Mouse (Mus musculus) spleen, adult 10 weeks (tissue): Measurements from ENCODE around the gene Bivm. TPM values are rescaled to one million over a fixed set of nuclear protein-coding genes. Genes with fewer than 3 reads are reported as not detected.

Experiments used
- polyA plus RNA-seq: library from polyadenylated mRNA; stranded (reverse); fragments of 350-450 nt; fragmentation: Illumina TruSeq; extraction: RNeasy Lipid Tissue Mini Kit (QIAGEN cat#74804); gene quantifications from one replicate; pipeline ENCODE4 v1.2.3, GENCODE M21; 2015; ENCODE audit warnings: low replicate concordance; ENCODE audit not compliant: insufficient read depth

Gene Bivm
- 9.3 TPM for polyA plus RNA-seq

GRCm38 (mm10) chr1:44118239-44119054 lies at the start of gene Bivm, which contains the start of gene Kdelc1:
Bivm (plus strand) TSS chr1:44118957.
Kdelc1 (minus strand) TSS chr1:44118808.

GRCm38 (mm10) chr1:44102259-44102717 lies 16.5 kb upstream of the Bivm start, which contains the start of gene Tex30:
Tex30 (minus strand) TSS chr1:44102441.

GRCm38 (mm10) chr1:44147563-44148381 lies 29.0 kb downstream of the Bivm start, which contains the start of gene Ercc5:
Ercc5 (plus strand) TSS chr1:44147744.

Other genes starting within 250 kb of the Bivm start
- 63.5 TPM for gene Tpp2, start 185.3 kb upstream of the Bivm start, polyA plus RNA-seq
- gene Mettl21c, start 98.9 kb upstream of the Bivm start, polyA plus RNA-seq = not detected
- 1.1 TPM for gene Gm8251, start 57.0 kb upstream of the Bivm start, polyA plus RNA-seq
- gene Tex30, start 16.5 kb upstream of the Bivm start, polyA plus RNA-seq = 40.6 TPM
- gene Kdelc1, start 149 bp upstream of the Bivm start, polyA plus RNA-seq = 14.3 TPM
- 31.4 TPM for gene Ercc5, start 28.8 kb downstream of the Bivm start, polyA plus RNA-seq
- not detected for gene Mettl21e, start 100.0 kb downstream of the Bivm start, polyA plus RNA-seq